Mouse (Mus musculus): ENCODE measurements around the gene Clstn1. TPM values are rescaled to one million over a fixed set of nuclear protein-coding genes. Genes with fewer than 3 reads are reported as not detected.

The Clstn1 gene
- total and polyA plus RNA-seq, 2 experiments from 2014 or later, result 14.3 to 37.9 TPM

- no peaks in the 10 kb centered on the region for H3K27me3 ChIP-seq (ENCODE audit: control insufficient read depth, insufficient read depth, low read length)
- no peaks in the 10 kb centered on the region for H3K9me3 ChIP-seq (replicated peaks; ENCODE audit: control insufficient read depth, low read length)
- WGBS, result 87% methylated on average over 8 of the region's 8 CpGs
- ATAC-seq (ENCODE audit: insufficient read depth, low read depth) (no peak), DNase-seq (ENCODE audit: low spot score) (no peak)
- no peak overlapping the region for H3K27ac ChIP-seq (ENCODE audit: low read depth)
- TF ChIP-seq EP300 (IDR thresholded peaks at IDR 0.05; ENCODE audit: low read depth) (no peak), CTCF (IDR thresholded peaks at IDR 0.05; ENCODE audit: low read depth) (no peak)
- H3K9ac ChIP-seq (replicated peaks; ENCODE audit: low read depth, low read length), result no peak overlapping the region
- peaks cover 29% of the 10 kb centered on the region for H3K36me3 ChIP-seq (replicated peaks; ENCODE audit: control insufficient read depth, insufficient read depth, low read length)
- no peak overlapping the region for H3K4me3 ChIP-seq (ENCODE audit: low read depth, low read length)
- no peaks in the 10 kb centered on the region for H3K4me1 ChIP-seq (ENCODE audit: control insufficient read depth, insufficient read depth)
- no peak overlapping the region for H3K4me2 ChIP-seq (ENCODE audit: low read depth, low read length)
These were observed 49.7 kb downstream of the Clstn1 start for GRCm38 (mm10) chr4:149635915-149636415.

- no peak for TF ChIP-seq CTCF (IDR thresholded peaks at IDR 0.05; ENCODE audit: low read depth)
- Histone ChIP-seq H3K4me1 (ENCODE audit: control insufficient read depth, insufficient read depth) (no peaks in the 10 kb centered on the region), H3K4me2 (ENCODE audit: low read depth, low read length) (no peak overlapping the region), H3K27me3 (ENCODE audit: control insufficient read depth, insufficient read depth, low read length) (no peaks in the 10 kb centered on the region), H3K4me3 (ENCODE audit: low read depth, low read length) (no peak overlapping the region), H3K9me3 (replicated peaks; ENCODE audit: control insufficient read depth, low read length) (no peaks in the 10 kb centered on the region), H3K27ac (ENCODE audit: low read depth) (no peak overlapping the region), H3K9ac (replicated peaks; ENCODE audit: low read depth, low read length) (no peak overlapping the region), H3K36me3 (replicated peaks; ENCODE audit: control insufficient read depth, insufficient read depth, low read length) (peaks cover 26% of the 10 kb centered on the region)
- 84% methylated on average over 7 of the region's 7 CpGs for WGBS
- DNase-seq (ENCODE audit: low spot score) (no peak), ATAC-seq (ENCODE audit: insufficient read depth, low read depth) (no peak)
These were observed 51.7 kb downstream of the Clstn1 start for GRCm38 (mm10) chr4:149637942-149638341.

GRCm38 (mm10) chr4:149640831-149641230 is 54.6 kb downstream of the Clstn1 start:
- Histone ChIP-seq H3K4me1 (ENCODE audit: control insufficient read depth, insufficient read depth) (no peaks in the 10 kb centered on the region), H3K36me3 (replicated peaks; ENCODE audit: control insufficient read depth, insufficient read depth, low read length) (peaks cover 30% of the 10 kb centered on the region), H3K27me3 (ENCODE audit: control insufficient read depth, insufficient read depth, low read length) (no peaks in the 10 kb centered on the region), H3K27ac (ENCODE audit: low read depth) (no peak overlapping the region), H3K4me2 (ENCODE audit: low read depth, low read length) (no peak overlapping the region), H3K9me3 (replicated peaks; ENCODE audit: control insufficient read depth, low read length) (no peaks in the 10 kb centered on the region), H3K4me3 (ENCODE audit: low read depth, low read length) (no peak overlapping the region), H3K9ac (replicated peaks; ENCODE audit: low read depth, low read length) (no peak overlapping the region)
- no peak for TF ChIP-seq EP300 (IDR thresholded peaks at IDR 0.05; ENCODE audit: low read depth)
- no peak for TF ChIP-seq CTCF (IDR thresholded peaks at IDR 0.05; ENCODE audit: low read depth)
- ATAC-seq (ENCODE audit: insufficient read depth, low read depth) (no peak), DNase-seq (ENCODE audit: low spot score) (no peak)
- WGBS, result 78% methylated on average over 9 of the region's 9 CpGs

GRCm38 (mm10) chr4:149641400-149641799 is 55.1 kb downstream of the Clstn1 start:
- Histone ChIP-seq H3K27me3 (ENCODE audit: control insufficient read depth, insufficient read depth, low read length) (no peaks in the 10 kb centered on the region), H3K27ac (ENCODE audit: low read depth) (no peak overlapping the region), H3K4me3 (ENCODE audit: low read depth, low read length) (no peak overlapping the region), H3K36me3 (replicated peaks; ENCODE audit: control insufficient read depth, insufficient read depth, low read length) (peaks cover 31% of the 10 kb centered on the region), H3K9me3 (replicated peaks; ENCODE audit: control insufficient read depth, low read length) (no peaks in the 10 kb centered on the region), H3K4me1 (ENCODE audit: control insufficient read depth, insufficient read depth) (no peaks in the 10 kb centered on the region), H3K4me2 (ENCODE audit: low read depth, low read length) (no peak overlapping the region), H3K9ac (replicated peaks; ENCODE audit: low read depth, low read length) (no peak overlapping the region)
- DNase-seq (ENCODE audit: low spot score) (no peak), ATAC-seq (ENCODE audit: insufficient read depth, low read depth) (no peak)
- 77% methylated on average over 8 of the region's 8 CpGs for WGBS
- no peak for TF ChIP-seq CTCF (IDR thresholded peaks at IDR 0.05; ENCODE audit: low read depth)
- TF ChIP-seq EP300 (IDR thresholded peaks at IDR 0.05; ENCODE audit: low read depth), result no peak

DNA sequence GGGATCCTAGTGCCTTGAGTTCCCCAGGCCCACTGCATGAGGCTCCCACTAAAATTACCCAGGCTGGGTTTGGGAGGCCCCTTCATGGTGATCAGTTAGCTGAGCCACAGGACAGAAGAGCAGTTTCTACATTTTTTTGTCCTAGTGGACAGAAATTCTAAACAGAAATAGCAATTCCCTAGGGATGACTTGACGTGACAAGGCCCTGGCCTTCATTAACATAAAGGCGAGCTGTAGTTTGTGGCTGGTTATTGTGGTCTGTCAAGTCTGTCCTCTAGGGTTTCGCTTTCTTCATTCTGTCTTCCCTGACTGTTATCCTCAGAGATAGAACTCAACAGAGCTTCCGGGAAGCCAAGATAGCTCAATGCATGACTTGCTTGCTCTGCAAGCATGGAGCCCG is 55.7 kb downstream of the Clstn1 start:
- Histone ChIP-seq H3K27ac (ENCODE audit: low read depth) (no peak overlapping the region), H3K9me3 (replicated peaks; ENCODE audit: control insufficient read depth, low read length) (no peaks in the 10 kb centered on the region), H3K9ac (replicated peaks; ENCODE audit: low read depth, low read length) (no peak overlapping the region), H3K4me2 (ENCODE audit: low read depth, low read length) (no peak overlapping the region), H3K4me1 (ENCODE audit: control insufficient read depth, insufficient read depth) (no peaks in the 10 kb centered on the region), H3K36me3 (replicated peaks; ENCODE audit: control insufficient read depth, insufficient read depth, low read length) (peaks cover 30% of the 10 kb centered on the region), H3K4me3 (ENCODE audit: low read depth, low read length) (no peak overlapping the region), H3K27me3 (ENCODE audit: control insufficient read depth, insufficient read depth, low read length) (no peaks in the 10 kb centered on the region)
- DNase-seq (ENCODE audit: low spot score) (no peak), ATAC-seq (ENCODE audit: insufficient read depth, low read depth) (no peak)
- TF ChIP-seq CTCF (IDR thresholded peaks at IDR 0.05; ENCODE audit: low read depth) (no peak), EP300 (IDR thresholded peaks at IDR 0.05; ENCODE audit: low read depth) (no peak)
- 72% methylated on average over 5 of the region's 5 CpGs for WGBS

GRCm38 (mm10) chr4:149645761-149646160 is 59.5 kb downstream of the Clstn1 start:
- H3K36me3 ChIP-seq (replicated peaks; ENCODE audit: control insufficient read depth, insufficient read depth, low read length), result peaks cover 23% of the 10 kb centered on the region
- H3K4me1 ChIP-seq (ENCODE audit: control insufficient read depth, insufficient read depth), result no peaks in the 10 kb centered on the region
- DNase-seq (ENCODE audit: low spot score), result no peak
- 91% methylated on average over 9 of the region's 9 CpGs for WGBS
- no peaks in the 10 kb centered on the region for H3K27me3 ChIP-seq (ENCODE audit: control insufficient read depth, insufficient read depth, low read length)
- H3K27ac ChIP-seq (ENCODE audit: low read depth), result no peak overlapping the region
- TF ChIP-seq EP300 (IDR thresholded peaks at IDR 0.05; ENCODE audit: low read depth) (no peak), CTCF (IDR thresholded peaks at IDR 0.05; ENCODE audit: low read depth) (no peak)
- ATAC-seq (ENCODE audit: insufficient read depth, low read depth), result no peak
- H3K9me3 ChIP-seq (replicated peaks; ENCODE audit: control insufficient read depth, low read length), result no peaks in the 10 kb centered on the region
- no peak overlapping the region for H3K4me2 ChIP-seq (ENCODE audit: low read depth, low read length)
- H3K4me3 ChIP-seq (ENCODE audit: low read depth, low read length), result no peak overlapping the region
- H3K9ac ChIP-seq (replicated peaks; ENCODE audit: low read depth, low read length), result no peak overlapping the region
